Mouse (Mus musculus): Measurements from ENCODE around the gene Otud7a. TPM values are rescaled to one million over a fixed set of nuclear protein-coding genes. Genes with fewer than 3 reads are reported as not detected.

Otud7a gene
- total and polyA plus RNA-seq, 2 experiments from 2014 or later: not detected

DNA sequence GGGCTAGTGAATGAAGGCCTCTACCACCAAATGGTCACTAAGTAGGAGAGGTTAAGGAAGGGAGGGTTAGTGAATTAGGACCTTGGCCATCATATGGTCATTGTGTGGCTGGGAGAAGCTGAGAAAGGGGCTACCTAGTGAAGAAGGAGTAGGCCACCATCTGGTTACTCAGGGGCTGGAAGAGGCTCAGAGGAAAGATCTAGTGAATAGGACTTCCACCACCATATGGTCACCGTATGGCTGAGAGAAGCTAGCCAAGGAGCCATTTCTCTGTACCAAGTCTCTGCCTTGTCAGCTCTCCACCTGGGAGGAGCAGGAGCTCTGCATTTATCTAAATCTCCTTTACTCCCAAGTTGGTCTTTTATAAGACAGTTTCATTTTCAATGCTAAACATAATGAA lies 75.7 kb downstream of the Otud7a start:
- H3K4me2 ChIP-seq (ENCODE audit: low read depth, low read length): no peak overlapping the region
- H3K27ac ChIP-seq (ENCODE audit: low read depth): no peak overlapping the region
- WGBS: 52% methylated on average over 1 of the region's 1 CpGs
- no peak for DNase-seq (ENCODE audit: low spot score)
- ATAC-seq (ENCODE audit: insufficient read depth, low read depth): no peak
- H3K4me1 ChIP-seq (ENCODE audit: control insufficient read depth, insufficient read depth): no peaks in the 10 kb centered on the region
- TF ChIP-seq CTCF (IDR thresholded peaks at IDR 0.05; ENCODE audit: low read depth) (no peak), EP300 (IDR thresholded peaks at IDR 0.05; ENCODE audit: low read depth) (no peak)
- H3K36me3 ChIP-seq (replicated peaks; ENCODE audit: control insufficient read depth, insufficient read depth, low read length): no peaks in the 10 kb centered on the region
- H3K9ac ChIP-seq (replicated peaks; ENCODE audit: low read depth, low read length): no peak overlapping the region
- H3K9me3 ChIP-seq (replicated peaks; ENCODE audit: control insufficient read depth, low read length): no peaks in the 10 kb centered on the region
- no peaks in the 10 kb centered on the region for H3K27me3 ChIP-seq (ENCODE audit: control insufficient read depth, insufficient read depth, low read length)
- H3K4me3 ChIP-seq (ENCODE audit: low read depth, low read length): no peak overlapping the region

GRCm38 (mm10) chr7:63522403-63522802 lies 77.9 kb downstream of the Otud7a start:
- no peaks in the 10 kb centered on the region for H3K9me3 ChIP-seq (replicated peaks; ENCODE audit: control insufficient read depth, low read length)
- H3K4me1 ChIP-seq (ENCODE audit: control insufficient read depth, insufficient read depth): no peaks in the 10 kb centered on the region
- WGBS: 43% methylated on average over 3 of the region's 3 CpGs
- no peak overlapping the region for H3K4me3 ChIP-seq (ENCODE audit: low read depth, low read length)
- H3K9ac ChIP-seq (replicated peaks; ENCODE audit: low read depth, low read length): no peak overlapping the region
- ATAC-seq (ENCODE audit: insufficient read depth, low read depth) (no peak), DNase-seq (ENCODE audit: low spot score) (no peak)
- H3K27me3 ChIP-seq (ENCODE audit: control insufficient read depth, insufficient read depth, low read length): no peaks in the 10 kb centered on the region
- H3K4me2 ChIP-seq (ENCODE audit: low read depth, low read length): no peak overlapping the region
- H3K36me3 ChIP-seq (replicated peaks; ENCODE audit: control insufficient read depth, insufficient read depth, low read length): no peaks in the 10 kb centered on the region
- no peak overlapping the region for H3K27ac ChIP-seq (ENCODE audit: low read depth)
- no peak for TF ChIP-seq EP300 (IDR thresholded peaks at IDR 0.05; ENCODE audit: low read depth)
- TF ChIP-seq CTCF (IDR thresholded peaks at IDR 0.05; ENCODE audit: low read depth): no peak

DNA sequence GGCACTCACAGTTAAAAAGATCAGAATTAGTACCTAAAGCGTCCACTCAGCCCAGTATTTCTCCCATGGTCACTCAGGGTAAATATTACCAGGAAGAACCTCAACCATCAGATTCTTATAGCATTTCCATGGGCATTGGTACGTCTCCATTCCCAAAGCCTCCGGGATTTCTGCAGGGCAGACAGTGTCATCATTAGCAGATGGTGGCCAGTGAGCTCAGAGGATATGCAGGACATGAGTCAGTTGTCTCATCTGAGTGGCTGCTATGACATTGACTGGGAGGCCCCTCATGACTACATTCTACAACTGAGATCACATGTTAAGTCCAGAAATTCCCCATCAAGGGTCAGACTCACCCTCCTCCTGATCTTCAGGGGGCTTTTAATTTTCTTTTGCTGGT lies 78.5 kb downstream of the Otud7a start:
- Histone ChIP-seq H3K9me3 (replicated peaks; ENCODE audit: control insufficient read depth, low read length) (no peaks in the 10 kb centered on the region), H3K4me3 (ENCODE audit: low read depth, low read length) (no peak overlapping the region), H3K4me1 (ENCODE audit: control insufficient read depth, insufficient read depth) (no peaks in the 10 kb centered on the region), H3K27me3 (ENCODE audit: control insufficient read depth, insufficient read depth, low read length) (no peaks in the 10 kb centered on the region), H3K27ac (ENCODE audit: low read depth) (no peak overlapping the region), H3K36me3 (replicated peaks; ENCODE audit: control insufficient read depth, insufficient read depth, low read length) (no peaks in the 10 kb centered on the region), H3K4me2 (ENCODE audit: low read depth, low read length) (no peak overlapping the region), H3K9ac (replicated peaks; ENCODE audit: low read depth, low read length) (no peak overlapping the region)
- TF ChIP-seq CTCF (IDR thresholded peaks at IDR 0.05; ENCODE audit: low read depth) (no peak), EP300 (IDR thresholded peaks at IDR 0.05; ENCODE audit: low read depth) (no peak)
- DNase-seq (ENCODE audit: low spot score) (no peak), ATAC-seq (ENCODE audit: insufficient read depth, low read depth) (no peak)
- WGBS: 71% methylated on average over 3 of the region's 3 CpGs

- no peak overlapping the region for H3K4me3 ChIP-seq (ENCODE audit: low read depth, low read length)
- no peaks in the 10 kb centered on the region for H3K27me3 ChIP-seq (ENCODE audit: control insufficient read depth, insufficient read depth, low read length)
- no peak overlapping the region for H3K9ac ChIP-seq (replicated peaks; ENCODE audit: low read depth, low read length)
- H3K9me3 ChIP-seq (replicated peaks; ENCODE audit: control insufficient read depth, low read length): no peaks in the 10 kb centered on the region
- ATAC-seq (ENCODE audit: insufficient read depth, low read depth): no peak
- no peak overlapping the region for H3K27ac ChIP-seq (ENCODE audit: low read depth)
- no peak for TF ChIP-seq CTCF (IDR thresholded peaks at IDR 0.05; ENCODE audit: low read depth)
- TF ChIP-seq EP300 (IDR thresholded peaks at IDR 0.05; ENCODE audit: low read depth): no peak
- H3K4me2 ChIP-seq (ENCODE audit: low read depth, low read length): no peak overlapping the region
- no peaks in the 10 kb centered on the region for H3K4me1 ChIP-seq (ENCODE audit: control insufficient read depth, insufficient read depth)
- H3K36me3 ChIP-seq (replicated peaks; ENCODE audit: control insufficient read depth, insufficient read depth, low read length): no peaks in the 10 kb centered on the region
- WGBS: 81% methylated on average over 4 of the region's 4 CpGs
- DNase-seq (ENCODE audit: low spot score): no peak
Measured at GRCm38 (mm10) chr7:63540293-63540692, 95.7 kb downstream of the Otud7a start.

DNA sequence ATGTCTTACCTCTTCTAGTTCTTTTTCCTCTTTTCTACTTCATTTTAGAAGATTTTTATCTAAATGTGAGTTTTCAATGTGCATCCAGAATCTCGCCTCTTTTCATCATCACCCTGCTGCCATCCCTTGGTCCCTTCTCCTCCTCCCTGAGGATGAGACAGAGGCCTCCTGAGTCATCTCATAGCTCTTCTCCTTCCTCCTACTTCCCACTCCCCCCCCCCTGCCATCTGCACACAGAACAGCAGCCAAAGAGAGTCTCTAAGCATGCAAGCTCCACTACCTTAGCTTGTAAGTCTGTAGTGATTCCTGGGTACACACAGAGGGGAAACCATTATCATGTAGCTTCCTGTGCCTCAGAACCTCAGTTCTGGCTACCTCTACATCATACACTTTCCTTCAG lies 109.9 kb downstream of the Otud7a start:
- ATAC-seq (ENCODE audit: insufficient read depth, low read depth): no peak
- Histone ChIP-seq H3K4me1 (ENCODE audit: control insufficient read depth, insufficient read depth) (no peaks in the 10 kb centered on the region), H3K27ac (ENCODE audit: low read depth) (no peak overlapping the region), H3K4me3 (ENCODE audit: low read depth, low read length) (no peak overlapping the region), H3K9ac (replicated peaks; ENCODE audit: low read depth, low read length) (no peak overlapping the region), H3K9me3 (replicated peaks; ENCODE audit: control insufficient read depth, low read length) (no peaks in the 10 kb centered on the region), H3K27me3 (ENCODE audit: control insufficient read depth, insufficient read depth, low read length) (no peaks in the 10 kb centered on the region), H3K4me2 (ENCODE audit: low read depth, low read length) (no peak overlapping the region), H3K36me3 (replicated peaks; ENCODE audit: control insufficient read depth, insufficient read depth, low read length) (no peaks in the 10 kb centered on the region)
- TF ChIP-seq EP300 (IDR thresholded peaks at IDR 0.05; ENCODE audit: low read depth) (no peak), CTCF (IDR thresholded peaks at IDR 0.05; ENCODE audit: low read depth) (no peak)
- 43% methylated on average over 1 of the region's 1 CpGs for WGBS
- no peak for DNase-seq (ENCODE audit: low spot score)

- WGBS: 48% methylated on average over 5 of the region's 5 CpGs
- no peak overlapping the region for H3K4me3 ChIP-seq (ENCODE audit: low read depth, low read length)
- no peaks in the 10 kb centered on the region for H3K36me3 ChIP-seq (replicated peaks; ENCODE audit: control insufficient read depth, insufficient read depth, low read length)
- TF ChIP-seq CTCF (IDR thresholded peaks at IDR 0.05; ENCODE audit: low read depth) (no peak), EP300 (IDR thresholded peaks at IDR 0.05; ENCODE audit: low read depth) (no peak)
- no peak overlapping the region for H3K9ac ChIP-seq (replicated peaks; ENCODE audit: low read depth, low read length)
- H3K27ac ChIP-seq (ENCODE audit: low read depth): no peak overlapping the region
- no peaks in the 10 kb centered on the region for H3K4me1 ChIP-seq (ENCODE audit: control insufficient read depth, insufficient read depth)
- H3K4me2 ChIP-seq (ENCODE audit: low read depth, low read length): no peak overlapping the region
- no peaks in the 10 kb centered on the region for H3K9me3 ChIP-seq (replicated peaks; ENCODE audit: control insufficient read depth, low read length)
- DNase-seq (ENCODE audit: low spot score): no peak
- ATAC-seq (ENCODE audit: insufficient read depth, low read depth): no peak
- no peaks in the 10 kb centered on the region for H3K27me3 ChIP-seq (ENCODE audit: control insufficient read depth, insufficient read depth, low read length)
Measured at GRCm38 (mm10) chr7:63556324-63556723, 111.8 kb downstream of the Otud7a start.
